Mouse (Mus musculus) testis, adult 2 months (tissue): ENCODE data around the gene Ninj2.

Source experiments
- CTCF ChIP-seq: fragments of 200-500 bp; IDR thresholded peaks from 2 replicates; pipeline ENCODE4 v1.5.1; 2012; ENCODE audit warnings: low read depth, mild to moderate bottlenecking, inconsistent platforms, low read length, moderate library complexity; ENCODE audit not compliant: control insufficient read depth, insufficient read depth, insufficient replicate concordance
- POLR2A ChIP-seq: fragments of 200-500 bp; IDR thresholded peaks from 2 replicates; pipeline ENCODE4 v1.6.1; 2012; ENCODE audit warnings: low read depth, mild to moderate bottlenecking, inconsistent platforms, low read length, moderate library complexity; ENCODE audit not compliant: control insufficient read depth

GRCm38 (mm10) chr6:120185756-120186155 lies 92.6 kb downstream of the Ninj2 start:
- TF ChIP-seq CTCF (no peak), POLR2A (no peak)
